Mouse (Mus musculus) MEL (cell line): ENCODE measurements around the gene Ctnnd2.

Source experiments
- CTCF ChIP-seq, 3 experiments: IDR thresholded peaks in 2 of 3; conservative IDR thresholded peaks in 1 of 3; 2 replicates each; pipeline ENCODE4 v1.5.1; 2011 to 2012; ENCODE audit warnings: low read length in 3 of 3, low read depth in 2 of 3, mild to moderate bottlenecking in 2 of 3, improper control_type of control experiment in 1 of 3, inconsistent platforms in 1 of 3, mixed read lengths in 1 of 3, moderate library complexity in 1 of 3; ENCODE audit not compliant: control insufficient read depth in 1 of 3, insufficient read depth in 1 of 3, poor library complexity in 1 of 3, severe bottlenecking in 1 of 3
- MAX ChIP-seq: IDR thresholded peaks from 2 replicates; pipeline ENCODE4 v1.6.1; 2011; ENCODE audit warnings: low read length, improper control_type of control experiment
- POLR2A ChIP-seq, 2 experiments: IDR thresholded peaks; 2 replicates each; pipeline ENCODE4 v1.6.1; 2011 to 2012; ENCODE audit warnings: low read length in 2 of 2, mild to moderate bottlenecking in 2 of 2, control low read depth in 1 of 2, improper control_type of control experiment in 1 of 2, low read depth in 1 of 2, moderate library complexity in 1 of 2; ENCODE audit not compliant: control insufficient read depth in 1 of 2, insufficient read depth in 1 of 2, poor library complexity in 1 of 2
- RAD21 ChIP-seq: IDR thresholded peaks from 2 replicates; pipeline ENCODE4 v1.6.1; 2011; ENCODE audit warnings: mild to moderate bottlenecking, low read depth, low read length, improper control_type of control experiment

DNA sequence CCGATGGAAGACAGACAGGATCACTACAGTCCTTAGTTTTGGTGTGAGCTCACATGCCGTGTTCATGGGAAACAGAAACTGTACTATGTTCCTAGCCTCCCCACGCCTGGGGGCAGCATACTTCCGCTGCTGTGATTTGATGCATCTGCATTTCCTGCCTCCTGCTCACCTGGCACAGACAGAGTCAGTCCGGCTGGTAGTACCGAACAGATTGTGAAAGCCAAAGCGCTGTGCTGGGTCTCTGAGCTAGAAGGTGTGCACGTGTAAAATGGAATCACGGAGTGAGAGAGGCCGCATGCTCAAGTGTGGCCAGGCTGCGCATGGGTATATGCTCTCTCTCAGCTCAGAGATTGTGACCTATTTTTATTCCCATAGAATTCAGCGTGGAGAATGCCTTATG lies 820.0 kb downstream of the Ctnnd2 start:
- TF ChIP-seq RAD21 (no peak), MAX (no peak), POLR2A (IDR thresholded peaks at IDR 0.05; ENCODE audit: control insufficient read depth in 1 of 2, insufficient read depth in 1 of 2, low read depth in 1 of 2, low read length in 2 of 2, poor library complexity in 1 of 2) (no peak), CTCF (IDR thresholded peaks at IDR 0.05 in 2 of 3, conservative IDR thresholded peaks at IDR 0.05 in 1 of 3; ENCODE audit: control insufficient read depth in 1 of 3, insufficient read depth in 1 of 3, low read depth in 2 of 3, low read length in 3 of 3, poor library complexity in 1 of 3, severe bottlenecking in 1 of 3) (no peak)
